Mouse (Mus musculus) forebrain, embryonic 14.5 days (tissue): ENCODE results near the gene Tex264. TPM values are rescaled to one million over a fixed set of nuclear protein-coding genes. Genes with fewer than 3 reads are reported as not detected.

ENCODE experiments used
- polyA plus RNA-seq: library from polyadenylated mRNA; unstranded; fragments of >200 nt; fragmentation: Nextera tagmentation; extraction: Ambion mirVana; gene quantifications from 2 replicates; pipeline ENCODE4 v1.2.1, GENCODE M21; 2014

The Tex264 gene
- polyA plus RNA-seq, 1 experiment from 2014 or later = 41.3 TPM

Other genes starting within 250 kb of the Tex264 start
- 29.4 and 36.8 TPM in 2 replicates for gene Acy1, start 247.6 kb downstream of the Tex264 start, polyA plus RNA-seq
- gene Abhd14b, start 238.5 kb downstream of the Tex264 start, polyA plus RNA-seq = 5.5 and 5.9 TPM in 2 replicates
- 51.9 and 60.2 TPM in 2 replicates for gene Abhd14a, start 238.2 kb downstream of the Tex264 start, polyA plus RNA-seq
- 199 and 226 TPM in 2 replicates for gene Pcbp4, start 232.6 kb downstream of the Tex264 start, polyA plus RNA-seq
- 0.56 and 0.89 TPM in 2 replicates for gene Gpr62, start 220.0 kb downstream of the Tex264 start, polyA plus RNA-seq
- 45.6 and 48.9 TPM in 2 replicates for gene Rrp9, start 210.0 kb downstream of the Tex264 start, polyA plus RNA-seq
- gene Parp3, start 209.0 kb downstream of the Tex264 start, polyA plus RNA-seq = 0.63 and 0.72 TPM in 2 replicates
- gene Iqcf1, start 186.0 kb downstream of the Tex264 start, polyA plus RNA-seq = not detected in 2 replicates
- gene Iqcf5, start 171.4 kb downstream of the Tex264 start, polyA plus RNA-seq = not detected in 2 replicates
- not detected in 2 replicates for gene Iqcf3, start 124.3 kb downstream of the Tex264 start, polyA plus RNA-seq
- not detected in 2 replicates for gene Iqcf4, start 114.9 kb downstream of the Tex264 start, polyA plus RNA-seq
- not detected in 2 replicates for gene Iqcf6, start 59.3 kb downstream of the Tex264 start, polyA plus RNA-seq
- gene Grm2, start 29.8 kb downstream of the Tex264 start, polyA plus RNA-seq = 6.7 and 10.4 TPM in 2 replicates
- gene Rad54l2, start 103.3 kb upstream of the Tex264 start, polyA plus RNA-seq = 4.6 and 5.3 TPM in 2 replicates
- gene Dcaf1, start 135.9 kb upstream of the Tex264 start, polyA plus RNA-seq = 16.6 and 18.7 TPM in 2 replicates
- 22.9 and 24.8 TPM in 2 replicates for gene Rbm15b, start 201.5 kb upstream of the Tex264 start, polyA plus RNA-seq
- 214 and 219 TPM in 2 replicates for gene Manf, start 206.1 kb upstream of the Tex264 start, polyA plus RNA-seq